Mouse (Mus musculus): ENCODE data around the gene Il21. TPM values are rescaled to one million over a fixed set of nuclear protein-coding genes. Genes with fewer than 3 reads are reported as not detected.

The Il21 gene
- polyA plus RNA-seq (2012) = not detected in 2 replicates

GRCm38 (mm10) chr3:37232586-37233222, at the start of gene Il21:
TSS of gene Il21 (minus strand) at chr3:37232636.

Other genes starting within 250 kb of the Il21 start
- not detected in 2 replicates for gene Adad1, start 169.1 kb downstream of the Il21 start, polyA plus RNA-seq (2012)
- gene Il2, start 106.7 kb downstream of the Il21 start, polyA plus RNA-seq (2012) = not detected in 2 replicates
- gene Bbs12, start 79.9 kb upstream of the Il21 start, polyA plus RNA-seq (2012) = 0.06 and 0.14 TPM in 2 replicates
- gene Cetn4, start 80.1 kb upstream of the Il21 start, polyA plus RNA-seq (2012) = 1.7 and 2.2 TPM in 2 replicates
- 0.11 and 0.34 TPM in 2 replicates for gene Fgf2, start 115.7 kb upstream of the Il21 start, polyA plus RNA-seq (2012)
- 8.2 and 8.8 TPM in 2 replicates for gene Spata5, start 187.3 kb upstream of the Il21 start, polyA plus RNA-seq (2012)
- 20.3 and 21.2 TPM in 2 replicates for gene Nudt6, start 187.6 kb upstream of the Il21 start, polyA plus RNA-seq (2012)

Data from megakaryocyte-erythroid progenitor cell, adult 5 weeks (primary cell).